In the genomic region with DNA sequence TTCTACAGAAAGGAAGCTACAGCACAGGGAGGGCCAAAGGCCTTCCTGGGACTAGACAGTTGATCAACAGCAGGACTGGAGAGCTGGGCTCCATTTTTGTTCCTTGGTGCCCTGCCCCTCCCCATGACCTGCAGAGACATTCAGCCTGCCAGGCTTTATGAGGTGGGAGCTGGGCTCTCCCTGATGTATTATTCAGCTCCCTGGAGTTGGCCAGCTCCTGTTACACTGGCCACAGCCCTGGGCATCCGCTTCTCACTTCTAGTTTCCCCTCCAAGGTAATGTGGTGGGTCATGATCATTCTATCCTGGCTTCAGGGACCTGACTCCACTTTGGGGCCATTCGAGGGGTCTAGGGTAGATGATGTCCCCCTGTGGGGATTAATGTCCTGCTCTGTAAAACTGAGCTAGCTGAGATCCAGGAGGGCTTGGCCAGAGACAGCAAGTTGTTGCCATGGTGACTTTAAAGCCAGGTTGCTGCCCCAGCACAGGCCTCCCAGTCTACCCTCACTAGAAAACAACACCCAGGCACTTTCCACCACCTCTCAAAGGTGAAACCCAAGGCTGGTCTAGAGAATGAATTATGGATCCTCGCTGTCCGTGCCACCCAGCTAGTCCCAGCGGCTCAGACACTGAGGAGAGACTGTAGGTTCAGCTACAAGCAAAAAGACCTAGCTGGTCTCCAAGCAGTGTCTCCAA, we compare ENCODE assay signal across 26 mouse cellular contexts. TPM values are rescaled to one million over a fixed set of nuclear protein-coding genes. Genes with fewer than 3 reads are reported as not detected.
DNase-seq lines count a peak whose midpoint lies in the region; ATAC-seq and TF ChIP-seq lines count a peak whose summit lies in the region.
"Had no signal": no experiment of that assay in that cellular context is flagged by ENCODE, and none has a peak within 500 bp of the region (broad histone marks: within the 10 kb centered on the region; RNA-seq: fewer than 3 reads in every experiment).

No protein-coding gene starts in this region.

- H3K4me2 ChIP-seq in kidney, embryonic 14.5 days (replicated peaks; ENCODE audit: low read depth, low read length), result no peak overlapping the region
- H3K4me2 ChIP-seq in kidney, postnatal 0 days (ENCODE audit: low read length), result no peak overlapping the region
- no peak overlapping the region for H3K4me2 ChIP-seq in midbrain, embryonic 11.5 days
- H3K4me2 ChIP-seq: forebrain, embryonic 13.5 days; heart, embryonic 11.5 days; hindbrain, embryonic 14.5 days had no signal

- H3K27ac ChIP-seq in kidney, embryonic 14.5 days (ENCODE audit: low read depth, low read length), result peak overlapping the region; percentile 48; the same call in 1 of the 2 replicates
- H3K27ac ChIP-seq in kidney, postnatal 0 days, result no peak overlapping the region
- no peak overlapping the region for H3K27ac ChIP-seq in midbrain, embryonic 11.5 days (ENCODE audit: low read depth, low read length)
- H3K27ac ChIP-seq: forebrain, embryonic 10.5 days; forebrain, embryonic 13.5 days; gastrocnemius, adult 2 months; hindbrain, embryonic 14.5 days; hindbrain, postnatal 0 days had no signal

- H3K9me3 ChIP-seq in kidney, embryonic 14.5 days (ENCODE audit: control insufficient read depth, low read length), result no peaks in the 10 kb centered on the region
- no peaks in the 10 kb centered on the region for H3K9me3 ChIP-seq in kidney, postnatal 0 days (replicated peaks; ENCODE audit: low read length)
- H3K9me3 ChIP-seq in E14TG2a.4 (ENCODE audit: low read length), result no peaks in the 10 kb centered on the region
- no peaks in the 10 kb centered on the region for H3K9me3 ChIP-seq in midbrain, embryonic 11.5 days (ENCODE audit: control insufficient read depth, low read length)
- H3K9me3 ChIP-seq: forebrain, embryonic 10.5 days; forebrain, embryonic 13.5 days had no signal

- peak; percentile 79 for ATAC-seq in kidney, embryonic 14.5 days (ENCODE audit: low FRiP score, low TSS enrichment)
- ATAC-seq in kidney, postnatal 0 days (replicated peaks; ENCODE audit: low FRiP score, low read depth), result peak; percentile 61
- no peak for ATAC-seq in midbrain, embryonic 11.5 days (ENCODE audit: low FRiP score)
- ATAC-seq: activated CD4-positive, CD25-positive, alpha-beta regulatory T cell, adult 4 months; forebrain, embryonic 13.5 days; forebrain, postnatal 0 days; hindbrain, postnatal 0 days had no signal

- H3K4me1 ChIP-seq in kidney, embryonic 14.5 days (ENCODE audit: control insufficient read depth, insufficient read depth, low read length), result no peaks in the 10 kb centered on the region
- no peaks in the 10 kb centered on the region for H3K4me1 ChIP-seq in kidney, postnatal 0 days (replicated peaks; ENCODE audit: insufficient read depth, low read length)
- H3K4me1 ChIP-seq in E14TG2a.4 (replicated peaks; ENCODE audit: low read depth, low read length), result peaks cover 57% of the 10 kb centered on the region
- no peaks in the 10 kb centered on the region for H3K4me1 ChIP-seq in midbrain, embryonic 11.5 days (ENCODE audit: control insufficient read depth, insufficient read depth, low read length)
- H3K4me1 ChIP-seq: forebrain, embryonic 13.5 days had no signal

- H3K4me3 ChIP-seq in kidney, embryonic 14.5 days (ENCODE audit: low read length), result no peak overlapping the region
- no peak overlapping the region for H3K4me3 ChIP-seq in kidney, postnatal 0 days (replicated peaks; ENCODE audit: low read depth, low read length)
- 0 out of 2 replicates have a peak overlapping the region, but pooled peaks have one; percentile 76 for H3K4me3 ChIP-seq in E14TG2a.4 (replicated peaks; ENCODE audit: low read length)
- no peak overlapping the region for H3K4me3 ChIP-seq in midbrain, embryonic 11.5 days (ENCODE audit: low read depth, low read length)
- H3K4me3 ChIP-seq: forebrain, embryonic 10.5 days; forebrain, embryonic 13.5 days; gastrocnemius, adult 2 months had no signal

- WGBS in kidney, embryonic 14.5 days, result 58% methylated on average over 5 of the region's 5 CpGs
- WGBS in kidney, postnatal 0 days, result 54% methylated on average over 5 of the region's 5 CpGs
- 82% methylated on average over 5 of the region's 5 CpGs for whole genome bisulfite sequencing in midbrain, embryonic 11.5 days

- no peaks in the 10 kb centered on the region for H3K36me3 ChIP-seq in kidney, embryonic 14.5 days (ENCODE audit: control insufficient read depth, insufficient read depth, low read length)
- no peaks in the 10 kb centered on the region for H3K36me3 ChIP-seq in kidney, postnatal 0 days (ENCODE audit: insufficient read depth, low read length)
- H3K36me3 ChIP-seq in E14TG2a.4 (ENCODE audit: insufficient read depth, low read length), result no peaks in the 10 kb centered on the region
- H3K36me3 ChIP-seq in midbrain, embryonic 11.5 days (ENCODE audit: control insufficient read depth, insufficient read depth, low read length), result no peaks in the 10 kb centered on the region
- H3K36me3 ChIP-seq: forebrain, embryonic 10.5 days had no signal

- TF ChIP-seq CTCF in kidney, postnatal 0 days (IDR thresholded peaks at IDR 0.05; ENCODE audit: low read depth), result no peak
- TF ChIP-seq CTCF in E14TG2a.4 (conservative IDR thresholded peaks at IDR 0.05; ENCODE audit: low read length), result no peak

- DNase-seq in kidney, adult 8-10 months, result no peak
- peak; percentile 66 for DNase-seq in kidney, postnatal 0 days (ENCODE audit: low spot score)
- no peak for DNase-seq in kidney, postnatal 36 days
- DNase-seq in embryo, embryonic 9.5 days (ENCODE audit: extremely low spot score), result no peak
- no peak for DNase-seq in midbrain, embryonic 11.5 days (ENCODE audit: low spot score, missing footprints)
- DNase-seq: adrenal gland, adult 8-10 months; adrenal gland, postnatal 25 days; B cell, adult 2 months; cerebellum, adult 11-12 months; cerebellum, adult 8-10 months; cerebellum, postnatal 10 days; cerebellum, postnatal 36 days; embryo, embryonic 11 days; forebrain, postnatal 0 days; gastrocnemius, adult 2 months; gastrocnemius, postnatal 14 days; heart, adult 11 months had no signal

- no peak overlapping the region for H3K9ac ChIP-seq in kidney, embryonic 14.5 days (ENCODE audit: low read depth, low read length)
- H3K9ac ChIP-seq in kidney, postnatal 0 days (ENCODE audit: low read depth, low read length), result no peak overlapping the region
- no peak overlapping the region for H3K9ac ChIP-seq in midbrain, embryonic 11.5 days (ENCODE audit: low read length)
- H3K9ac ChIP-seq: forebrain, embryonic 13.5 days; forebrain, postnatal 0 days; hindbrain, embryonic 14.5 days had no signal

- H3K27me3 ChIP-seq in kidney, embryonic 14.5 days (ENCODE audit: control insufficient read depth, insufficient read depth, low read length), result no peaks in the 10 kb centered on the region
- H3K27me3 ChIP-seq in kidney, postnatal 0 days (ENCODE audit: insufficient read depth, low read length), result no peaks in the 10 kb centered on the region
- H3K27me3 ChIP-seq in E14TG2a.4 (ENCODE audit: insufficient read depth, low read length), result peaks cover 16% of the 10 kb centered on the region
- no peaks in the 10 kb centered on the region for H3K27me3 ChIP-seq in midbrain, embryonic 11.5 days (ENCODE audit: control insufficient read depth, insufficient read depth, low read length)
- H3K27me3 ChIP-seq: forebrain, embryonic 13.5 days had no signal

RNA-seq across cellular contexts. Expression of a gene that starts 6.7 kb away (rescaled TPM):
- 0.33 and 0.38 TPM in 2 replicates for polyA plus RNA-seq in kidney, embryonic 14.5 days (2014; fragmentation: Nextera tagmentation; extraction: Ambion mirVana)
- polyA plus RNA-seq in kidney, postnatal 0 days (2015; fragmentation: Nextera tagmentation; extraction: Ambion mirVana), result 0.13 and 0.19 TPM in 2 replicates
- 0.01 and 0.04 TPM in 2 replicates for polyA plus RNA-seq in midbrain, embryonic 11.5 days (2014; fragmentation: Nextera tagmentation; extraction: Ambion mirVana)
- polyA plus RNA-seq: heart, postnatal 0 days had no signal

RNA-seq across cellular contexts. Expression of a gene that starts 21.4 kb away (rescaled TPM):
- polyA plus RNA-seq in kidney, embryonic 14.5 days (2014; fragmentation: Nextera tagmentation; extraction: Ambion mirVana), result 118 and 123 TPM in 2 replicates
- 77.4 and 80.7 TPM in 2 replicates for polyA plus RNA-seq in kidney, postnatal 0 days (2015; fragmentation: Nextera tagmentation; extraction: Ambion mirVana)
- 112 and 125 TPM in 2 replicates for polyA plus RNA-seq in midbrain, embryonic 11.5 days (2014; fragmentation: Nextera tagmentation; extraction: Ambion mirVana)

RNA-seq across cellular contexts. Expression of a gene that starts 57.6 kb away (rescaled TPM):
- 46.5 and 54.9 TPM in 2 replicates for polyA plus RNA-seq in kidney, embryonic 14.5 days (2014; fragmentation: Nextera tagmentation; extraction: Ambion mirVana)
- polyA plus RNA-seq in kidney, postnatal 0 days (2015; fragmentation: Nextera tagmentation; extraction: Ambion mirVana), result 41.2 and 44.2 TPM in 2 replicates
- polyA plus RNA-seq in midbrain, embryonic 11.5 days (2014; fragmentation: Nextera tagmentation; extraction: Ambion mirVana), result 39.9 and 40.5 TPM in 2 replicates

RNA-seq across cellular contexts. Expression of a gene that starts 58.9 kb away (rescaled TPM):
- polyA plus RNA-seq in kidney, embryonic 14.5 days (2014; fragmentation: Nextera tagmentation; extraction: Ambion mirVana), result 20.0 and 33.4 TPM in 2 replicates
- polyA plus RNA-seq in kidney, postnatal 0 days (2015; fragmentation: Nextera tagmentation; extraction: Ambion mirVana), result 18.3 and 19.2 TPM in 2 replicates
- polyA plus RNA-seq in midbrain, embryonic 11.5 days (2014; fragmentation: Nextera tagmentation; extraction: Ambion mirVana), result 32.3 and 33.1 TPM in 2 replicates
